Mouse (Mus musculus): ENCODE measurements around the gene Brd2.

- TF ChIP-seq EP300 (optimal IDR thresholded peaks at IDR 0.05) (no peak), CTCF (IDR thresholded peaks at IDR 0.05; ENCODE audit: low read depth) (no peak)
Observed at GRCm38 (mm10) chr17:34097272-34097671, 25.2 kb downstream of the Brd2 start.
